Mouse (Mus musculus): ENCODE results near the gene Trim7. TPM values are rescaled to one million over a fixed set of nuclear protein-coding genes. Genes with fewer than 3 reads are reported as not detected.

The Trim7 gene
- polyA plus RNA-seq, 1 experiment from 2014 or later, result 1.4 TPM

DNA sequence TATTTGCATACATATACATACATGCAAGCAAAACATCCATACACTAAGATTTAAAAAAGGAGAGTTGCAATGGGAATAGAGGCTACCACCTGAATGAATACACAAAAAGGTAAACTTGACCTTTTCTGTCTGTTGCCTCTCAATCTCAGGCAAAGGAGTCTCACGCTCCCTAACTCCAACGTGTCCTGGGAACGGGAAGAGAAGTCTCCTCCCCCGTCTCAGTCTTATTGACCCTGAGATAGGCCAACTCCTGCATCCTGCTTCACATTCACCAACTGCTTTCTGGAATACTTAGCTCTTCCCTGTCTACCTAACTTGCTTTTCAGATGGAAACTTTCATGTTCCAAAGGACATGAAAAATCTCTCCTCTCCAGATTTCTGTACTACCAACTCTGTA, 16.5 kb upstream of the Trim7 start:
- H3K36me3 ChIP-seq (ENCODE audit: control insufficient read depth, insufficient read depth), result peaks cover 47% of the 10 kb centered on the region
- no peak overlapping the region for H3K4me3 ChIP-seq (replicated peaks; ENCODE audit: low read length)
- peaks cover 6% of the 10 kb centered on the region for H3K4me1 ChIP-seq (replicated peaks; ENCODE audit: control insufficient read depth, insufficient read depth, low read length)
- no peak overlapping the region for H3K27ac ChIP-seq (ENCODE audit: low read length)
- H3K9ac ChIP-seq (replicated peaks; ENCODE audit: low read depth, low read length), result no peak overlapping the region
- no peaks in the 10 kb centered on the region for H3K27me3 ChIP-seq (replicated peaks; ENCODE audit: control insufficient read depth, insufficient read depth, low read length)
- H3K9me3 ChIP-seq (ENCODE audit: control insufficient read depth, low read length), result no peaks in the 10 kb centered on the region
- no peak for ATAC-seq
- no peak overlapping the region for H3K4me2 ChIP-seq (ENCODE audit: low read length)
- WGBS, result 65% methylated on average over 4 of the region's 4 CpGs

DNA sequence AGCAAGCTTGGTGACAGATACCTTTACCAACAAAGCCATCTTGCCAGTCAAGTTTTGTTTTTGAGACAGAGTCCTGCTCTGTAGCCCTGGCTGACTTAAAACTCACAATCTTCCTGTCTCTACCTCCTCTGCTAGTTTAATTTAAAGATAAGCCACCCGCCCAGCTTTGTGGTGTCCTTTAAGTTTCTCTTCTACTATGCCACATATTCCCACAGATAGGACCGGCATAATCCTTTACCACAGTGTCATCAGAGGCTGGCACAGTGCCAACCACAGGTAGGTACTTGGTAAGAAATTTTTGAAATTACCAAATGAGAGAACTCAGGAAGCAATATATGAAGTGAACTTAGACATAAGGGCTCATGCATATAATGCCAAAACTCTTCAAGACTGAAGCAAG, 15.8 kb upstream of the Trim7 start:
- Histone ChIP-seq H3K4me2 (ENCODE audit: low read length) (no peak overlapping the region), H3K4me3 (replicated peaks; ENCODE audit: low read length) (no peak overlapping the region), H3K27me3 (replicated peaks; ENCODE audit: control insufficient read depth, insufficient read depth, low read length) (no peaks in the 10 kb centered on the region), H3K4me1 (replicated peaks; ENCODE audit: control insufficient read depth, insufficient read depth, low read length) (peaks cover 12% of the 10 kb centered on the region), H3K36me3 (ENCODE audit: control insufficient read depth, insufficient read depth) (peaks cover 41% of the 10 kb centered on the region), H3K9me3 (ENCODE audit: control insufficient read depth, low read length) (no peaks in the 10 kb centered on the region), H3K9ac (replicated peaks; ENCODE audit: low read depth, low read length) (no peak overlapping the region), H3K27ac (ENCODE audit: low read length) (no peak overlapping the region)
- no peak for ATAC-seq
- WGBS, result 87% methylated on average over 2 of the region's 2 CpGs

DNA sequence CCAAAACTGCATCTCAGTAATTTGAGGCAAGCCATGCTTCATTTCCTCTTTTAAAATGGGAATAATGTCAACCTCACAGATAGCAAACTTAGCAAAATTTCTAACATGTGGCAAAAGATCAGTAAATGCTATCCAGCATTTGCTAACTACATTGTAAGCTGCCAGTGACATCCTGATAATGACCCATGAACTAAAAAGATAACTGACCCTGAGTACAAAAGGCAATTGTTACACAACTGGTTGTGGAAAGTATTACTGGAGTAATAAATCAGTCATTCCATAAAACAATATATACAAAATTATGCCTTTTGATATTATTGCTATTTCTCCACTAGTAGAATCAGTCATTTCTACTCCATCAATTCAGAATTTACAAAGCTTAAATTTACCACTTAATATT, 12.2 kb upstream of the Trim7 start:
- peaks cover 28% of the 10 kb centered on the region for H3K4me1 ChIP-seq (replicated peaks; ENCODE audit: control insufficient read depth, insufficient read depth, low read length)
- peaks cover 15% of the 10 kb centered on the region for H3K36me3 ChIP-seq (ENCODE audit: control insufficient read depth, insufficient read depth)

DNA sequence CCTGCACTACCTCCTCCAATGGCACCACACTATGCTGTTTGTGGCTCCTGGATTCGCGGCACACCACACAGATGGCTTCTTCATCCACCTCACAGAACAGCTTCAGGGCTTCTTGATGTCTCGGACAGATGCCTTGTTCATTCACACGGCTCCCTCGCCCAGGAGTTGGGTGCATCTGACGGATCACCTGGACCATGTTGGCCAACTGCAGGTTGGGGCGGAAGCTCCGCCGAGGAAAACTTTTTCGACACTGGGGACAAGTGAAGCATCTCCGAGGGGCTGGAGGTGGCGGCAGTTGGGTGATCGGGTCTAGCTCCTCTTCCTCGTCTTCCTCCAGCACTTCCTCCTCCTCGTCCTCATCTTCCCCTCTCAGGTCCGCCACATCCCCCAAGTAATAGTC, 10.1 kb upstream of the Trim7 start:
- no peak overlapping the region for H3K27ac ChIP-seq (ENCODE audit: low read length)
- H3K4me2 ChIP-seq (ENCODE audit: low read length), result peak overlapping the region; percentile 79
- H3K36me3 ChIP-seq (ENCODE audit: control insufficient read depth, insufficient read depth), result peaks cover 5% of the 10 kb centered on the region
- 76% methylated on average over 16 of the region's 16 CpGs for WGBS
- H3K4me1 ChIP-seq (replicated peaks; ENCODE audit: control insufficient read depth, insufficient read depth, low read length), result peaks cover 28% of the 10 kb centered on the region
- H3K9ac ChIP-seq (replicated peaks; ENCODE audit: low read depth, low read length), result peak overlapping the region; percentile 20; the same call in 1 of the 2 replicates
- H3K27me3 ChIP-seq (replicated peaks; ENCODE audit: control insufficient read depth, insufficient read depth, low read length), result no peaks in the 10 kb centered on the region
- ATAC-seq, result no peak
- H3K4me3 ChIP-seq (replicated peaks; ENCODE audit: low read length), result peak overlapping the region; percentile 80
- no peaks in the 10 kb centered on the region for H3K9me3 ChIP-seq (ENCODE audit: control insufficient read depth, low read length)

More for the DNA sequence above, 12.2 kb upstream of the Trim7 start:
- no peak overlapping the region for H3K9ac ChIP-seq (replicated peaks; ENCODE audit: low read depth, low read length)
- no peak overlapping the region for H3K4me2 ChIP-seq (ENCODE audit: low read length)
- H3K27ac ChIP-seq (ENCODE audit: low read length), result no peak overlapping the region
- H3K9me3 ChIP-seq (ENCODE audit: control insufficient read depth, low read length), result no peaks in the 10 kb centered on the region
- no peak overlapping the region for H3K4me3 ChIP-seq (replicated peaks; ENCODE audit: low read length)
- no peaks in the 10 kb centered on the region for H3K27me3 ChIP-seq (replicated peaks; ENCODE audit: control insufficient read depth, insufficient read depth, low read length)
- ATAC-seq, result no peak

DNA sequence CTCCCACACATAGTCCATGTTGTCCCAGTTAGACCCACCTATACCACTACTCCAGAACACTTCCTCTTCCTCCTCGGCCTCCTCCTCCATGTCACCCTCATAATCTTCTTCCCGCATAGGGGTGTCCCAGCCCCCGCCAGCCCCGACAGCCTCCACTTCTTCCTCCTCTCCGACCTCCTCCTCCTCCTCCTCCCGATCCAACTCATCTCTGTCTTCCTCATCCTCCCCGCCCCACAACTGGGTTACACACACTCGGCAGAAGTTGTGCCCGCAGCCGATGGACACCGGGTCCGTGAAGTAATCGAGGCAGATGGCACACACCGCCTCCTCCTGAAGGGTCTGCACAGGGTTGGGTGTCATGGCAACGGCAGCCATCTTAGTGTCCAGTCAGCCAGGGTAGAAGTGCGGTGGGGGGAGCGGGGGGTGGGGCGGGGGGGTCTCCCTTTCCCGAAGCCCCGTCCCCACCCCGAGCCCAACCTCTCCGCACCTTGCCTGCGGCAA, 9.6 kb upstream of the Trim7 start:
- WGBS, result 2% methylated on average over 23 of the region's 23 CpGs
- peak overlapping the region; percentile 80 for H3K4me3 ChIP-seq (replicated peaks; ENCODE audit: low read length)
- H3K27ac ChIP-seq (ENCODE audit: low read length), result peak overlapping the region; percentile 96; the same call in 1 of the 2 replicates
- H3K27me3 ChIP-seq (replicated peaks; ENCODE audit: control insufficient read depth, insufficient read depth, low read length), result no peaks in the 10 kb centered on the region
- peak overlapping the region; percentile 80 for H3K9ac ChIP-seq (replicated peaks; ENCODE audit: low read depth, low read length)
- ATAC-seq, result peak; percentile 32
- H3K9me3 ChIP-seq (ENCODE audit: control insufficient read depth, low read length), result no peaks in the 10 kb centered on the region
- H3K4me2 ChIP-seq (ENCODE audit: low read length), result peak overlapping the region; percentile 79
- H3K4me1 ChIP-seq (replicated peaks; ENCODE audit: control insufficient read depth, insufficient read depth, low read length), result peaks cover 28% of the 10 kb centered on the region
- H3K36me3 ChIP-seq (ENCODE audit: control insufficient read depth, insufficient read depth), result peaks cover 5% of the 10 kb centered on the region

DNA sequence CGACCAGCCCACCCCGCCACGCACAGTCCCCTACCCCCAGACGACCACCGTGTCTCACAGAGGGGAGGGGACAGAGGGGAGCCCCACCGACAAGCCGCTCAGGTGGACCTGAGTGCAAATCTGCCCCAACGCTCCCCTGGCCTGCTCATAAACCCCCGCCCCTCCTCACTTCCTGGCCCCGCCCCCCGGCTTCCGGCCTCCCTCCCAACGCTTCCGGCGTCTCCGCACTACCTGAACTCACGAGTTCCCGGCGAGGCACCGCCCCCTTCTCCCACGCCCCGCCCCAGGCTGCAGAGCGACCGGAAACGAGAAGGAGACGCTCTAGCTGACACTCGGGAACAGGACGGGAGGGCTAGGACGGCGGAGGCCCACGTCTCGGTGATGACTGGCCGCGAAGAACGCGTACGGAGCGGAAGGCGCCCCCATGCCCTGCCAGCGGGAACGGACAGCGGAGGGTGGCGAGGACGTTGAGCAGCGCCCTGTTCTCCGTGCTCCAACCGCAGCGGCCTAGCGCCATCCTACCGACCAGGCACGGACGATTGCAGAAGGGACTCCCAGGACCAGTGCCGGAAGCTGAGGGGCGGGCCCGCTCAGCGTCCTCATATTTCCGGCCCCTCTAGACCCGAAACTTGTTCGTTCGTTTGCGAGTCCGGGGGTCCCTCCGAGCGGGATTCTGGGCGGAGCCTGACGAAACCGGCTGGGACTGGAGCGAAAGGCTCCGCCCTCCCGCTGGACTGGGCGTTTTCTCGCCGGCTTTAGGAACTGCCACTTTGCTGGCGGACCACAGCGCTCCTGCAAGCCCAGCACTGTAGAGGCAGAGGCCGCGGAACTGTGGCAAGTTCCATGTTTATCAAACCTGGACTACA, 8.9 kb upstream of the Trim7 start, which contains the start of gene Trim41:
Trim41 (minus strand) TSS at position 554 of the 866 bp plus-strand sequence.
- Histone ChIP-seq H3K4me2 (ENCODE audit: low read length) (peak within 1 kb of the TSS; percentile 90), H3K27me3 (replicated peaks; ENCODE audit: control insufficient read depth, insufficient read depth, low read length) (no peaks in the 10 kb centered on the region), H3K4me1 (replicated peaks; ENCODE audit: control insufficient read depth, insufficient read depth, low read length) (peaks cover 28% of the 10 kb centered on the region), H3K27ac (ENCODE audit: low read length) (peak within 1 kb of the TSS; percentile 96), H3K9ac (replicated peaks; ENCODE audit: low read depth, low read length) (peak within 1 kb of the TSS; percentile 85), H3K36me3 (ENCODE audit: control insufficient read depth, insufficient read depth) (no peaks in the 10 kb centered on the region), H3K9me3 (ENCODE audit: control insufficient read depth, low read length) (no peaks in the 10 kb centered on the region), H3K4me3 (replicated peaks; ENCODE audit: low read length) (peak within 1 kb of the TSS; percentile 80)
- WGBS, result 0% methylated on average over 77 of the region's 77 CpGs
- ATAC-seq, result peak; percentile 97

DNA sequence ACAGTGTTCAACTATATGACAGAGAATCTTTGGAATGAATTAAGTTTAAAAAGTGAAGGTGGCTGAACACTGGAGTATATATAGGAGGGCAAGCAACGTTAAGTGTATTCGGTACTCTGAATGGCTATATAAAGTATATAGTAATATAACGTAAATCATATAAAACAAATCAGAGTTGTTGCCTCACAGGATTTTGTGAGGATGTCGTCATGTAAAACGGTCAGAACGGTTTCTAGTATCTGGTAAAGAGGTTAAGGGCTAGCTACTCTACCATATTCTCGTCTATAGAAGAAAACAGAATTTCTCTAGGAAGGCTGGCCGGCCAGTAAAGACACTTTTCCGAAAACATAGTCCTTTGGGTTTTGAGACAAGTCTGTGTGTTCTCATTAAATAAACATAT, 8.1 kb upstream of the Trim7 start:
- Histone ChIP-seq H3K36me3 (ENCODE audit: control insufficient read depth, insufficient read depth) (no peaks in the 10 kb centered on the region), H3K9ac (replicated peaks; ENCODE audit: low read depth, low read length) (peak overlapping the region; percentile 85), H3K4me1 (replicated peaks; ENCODE audit: control insufficient read depth, insufficient read depth, low read length) (peaks cover 28% of the 10 kb centered on the region), H3K4me3 (replicated peaks; ENCODE audit: low read length) (peak overlapping the region; percentile 80), H3K27me3 (replicated peaks; ENCODE audit: control insufficient read depth, insufficient read depth, low read length) (0 out of 2 replicates have a peak, but pooled peaks cover 3% of the 10 kb centered on the region), H3K4me2 (ENCODE audit: low read length) (peak overlapping the region; percentile 90), H3K27ac (ENCODE audit: low read length) (peak overlapping the region; percentile 96), H3K9me3 (ENCODE audit: control insufficient read depth, low read length) (no peaks in the 10 kb centered on the region)
- 6% methylated on average over 9 of the region's 9 CpGs for WGBS
- ATAC-seq, result no peak

DNA sequence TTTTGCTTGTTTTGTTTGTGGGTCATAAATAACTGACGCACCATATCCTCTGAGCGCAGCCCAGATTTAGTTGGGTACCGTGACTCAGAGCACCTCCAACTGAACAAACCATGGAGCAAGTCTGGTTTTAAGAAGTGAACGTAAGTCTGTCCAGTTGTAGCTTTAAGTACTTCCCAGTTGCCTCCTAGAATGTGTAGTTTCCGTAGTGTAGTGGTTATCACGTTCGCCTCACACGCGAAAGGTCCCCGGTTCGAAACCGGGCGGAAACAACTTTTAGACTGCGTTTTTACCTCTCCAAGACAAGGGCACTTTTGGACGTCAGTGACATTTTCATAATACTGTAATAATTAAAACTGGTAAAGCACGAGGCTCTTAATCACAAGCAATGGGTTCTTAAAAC, 7.6 kb upstream of the Trim7 start:
- Histone ChIP-seq H3K9ac (replicated peaks; ENCODE audit: low read depth, low read length) (peak overlapping the region; percentile 85), H3K27me3 (replicated peaks; ENCODE audit: control insufficient read depth, insufficient read depth, low read length) (0 out of 2 replicates have a peak, but pooled peaks cover 3% of the 10 kb centered on the region), H3K9me3 (ENCODE audit: control insufficient read depth, low read length) (no peaks in the 10 kb centered on the region), H3K4me3 (replicated peaks; ENCODE audit: low read length) (peak overlapping the region; percentile 80), H3K27ac (ENCODE audit: low read length) (no peak overlapping the region), H3K36me3 (ENCODE audit: control insufficient read depth, insufficient read depth) (no peaks in the 10 kb centered on the region), H3K4me1 (replicated peaks; ENCODE audit: control insufficient read depth, insufficient read depth, low read length) (peaks cover 25% of the 10 kb centered on the region), H3K4me2 (ENCODE audit: low read length) (peak overlapping the region; percentile 90)
- WGBS, result under 1% methylated on average over 16 of the region's 16 CpGs
- ATAC-seq, result no peak

DNA sequence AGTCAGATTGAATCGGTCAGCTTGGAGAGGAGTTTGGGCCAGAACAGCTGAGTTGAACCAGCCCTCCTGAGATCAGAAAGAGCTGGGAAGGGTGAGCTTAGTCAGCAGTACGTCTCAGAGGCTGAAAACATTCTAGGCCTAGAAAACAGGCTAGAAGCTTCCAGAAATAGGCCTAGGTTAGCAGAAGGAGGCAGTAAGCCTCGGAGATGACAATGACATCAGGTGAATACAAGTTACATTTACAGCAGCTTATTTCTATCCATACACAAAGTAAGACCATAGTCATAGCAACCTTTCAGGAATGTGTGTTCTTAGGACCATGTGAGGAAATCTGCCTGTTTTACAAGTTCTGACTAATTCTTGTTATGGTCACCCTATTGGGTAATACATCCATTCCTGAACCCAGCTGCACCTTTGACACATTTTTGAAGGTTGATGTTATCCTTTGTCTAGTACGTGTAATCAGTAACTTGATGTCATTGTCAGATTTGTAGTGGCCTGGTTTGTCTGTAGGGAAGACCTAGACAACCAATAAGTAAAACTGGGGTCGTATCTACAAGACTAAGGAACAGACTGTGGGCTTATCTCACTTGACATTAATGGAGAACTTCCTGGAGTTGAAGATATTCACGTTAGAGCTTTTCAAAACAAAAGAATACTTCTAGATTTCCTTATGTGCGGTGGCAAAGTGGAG, 6.2 kb upstream of the Trim7 start:
- H3K4me1 ChIP-seq (replicated peaks; ENCODE audit: control insufficient read depth, insufficient read depth, low read length), result peaks cover 28% of the 10 kb centered on the region
- WGBS, result 76% methylated on average over 7 of the region's 7 CpGs
- H3K4me2 ChIP-seq (ENCODE audit: low read length), result no peak overlapping the region
- no peak overlapping the region for H3K9ac ChIP-seq (replicated peaks; ENCODE audit: low read depth, low read length)
- H3K27ac ChIP-seq (ENCODE audit: low read length), result no peak overlapping the region
- H3K4me3 ChIP-seq (replicated peaks; ENCODE audit: low read length), result no peak overlapping the region
- no peak for ATAC-seq
- H3K9me3 ChIP-seq (ENCODE audit: control insufficient read depth, low read length), result no peaks in the 10 kb centered on the region
- H3K27me3 ChIP-seq (replicated peaks; ENCODE audit: control insufficient read depth, insufficient read depth, low read length), result peaks cover 9% of the 10 kb centered on the region; the same call in 1 of the 2 replicates
- H3K36me3 ChIP-seq (ENCODE audit: control insufficient read depth, insufficient read depth), result no peaks in the 10 kb centered on the region
